In genomic region chr1:39454783-39455175, GRCm38 (mm10) we compare ENCODE assay signal across 15 mouse cellular contexts. TPM values are rescaled to one million over a fixed set of nuclear protein-coding genes. Genes with fewer than 3 reads are reported as not detected.
DNase-seq lines count a peak whose midpoint lies in the region; ATAC-seq and TF ChIP-seq lines count a peak whose summit lies in the region.
"Had no signal": no experiment of that assay in that cellular context is flagged by ENCODE, and none has a peak within 500 bp of the region (broad histone marks: within the 10 kb centered on the region; RNA-seq: fewer than 3 reads in every experiment).

No protein-coding gene starts in this region.

- no peak for ATAC-seq in kidney, embryonic 16.5 days (ENCODE audit: low FRiP score, low TSS enrichment)
- no peak for ATAC-seq in intestine, embryonic 15.5 days
- ATAC-seq: activated CD4-positive, CD25-positive, alpha-beta regulatory T cell, adult 4 months; forebrain, postnatal 0 days had no signal

- no peaks in the 10 kb centered on the region for H3K36me3 ChIP-seq in kidney, embryonic 16.5 days (ENCODE audit: insufficient read depth, low read length)
- no peaks in the 10 kb centered on the region for H3K36me3 ChIP-seq in intestine, embryonic 15.5 days

- 56% methylated on average over 4 of the region's 4 CpGs for WGBS in kidney, embryonic 16.5 days
- WGBS in intestine, embryonic 15.5 days = 63% methylated on average over 4 of the region's 4 CpGs

- H3K4me3 ChIP-seq in gastrocnemius, adult 2 months = peak overlapping the region; percentile 28; the same call in 1 of the 2 replicates
- no peak overlapping the region for H3K4me3 ChIP-seq in kidney, embryonic 16.5 days (ENCODE audit: low read length)
- H3K4me3 ChIP-seq in intestine, embryonic 15.5 days (replicated peaks) = no peak overlapping the region

- no peaks in the 10 kb centered on the region for H3K9me3 ChIP-seq in kidney, embryonic 16.5 days (ENCODE audit: low read length)
- H3K9me3 ChIP-seq in intestine, embryonic 15.5 days = no peaks in the 10 kb centered on the region

- H3K4me1 ChIP-seq in kidney, embryonic 16.5 days (ENCODE audit: insufficient read depth, low read length) = peaks cover 38% of the 10 kb centered on the region
- peaks cover 18% of the 10 kb centered on the region; the same call in 1 of the 2 replicates for H3K4me1 ChIP-seq in intestine, embryonic 15.5 days (replicated peaks)

- H3K27me3 ChIP-seq in kidney, embryonic 16.5 days (ENCODE audit: insufficient read depth, low read length) = no peaks in the 10 kb centered on the region
- H3K27me3 ChIP-seq in intestine, embryonic 15.5 days (replicated peaks) = no peaks in the 10 kb centered on the region

- peak; percentile 65 for DNase-seq in gastrocnemius, adult 2 months
- no peak for DNase-seq in gastrocnemius, postnatal 10 days
- DNase-seq in kidney, adult 11 months = no peak
- peak; percentile 31 for DNase-seq in brain, embryonic 14.5 days (ENCODE audit: low read depth)
- DNase-seq in lung, adult 18-20 months = no peak
- DNase-seq in layer of hippocampus, adult 8-10 months (ENCODE audit: low spot score in 2 of 2) = no peak
- DNase-seq: forebrain, postnatal 0 days; kidney, adult 18-20 months; midbrain, embryonic 14.5 days; right cerebral cortex, postnatal 25 days; thymus, adult 18-20 months had no signal

- intact Hi-C loops in gastrocnemius, adult 2 months (cut with DNase I) = no loop called here

- TF ChIP-seq CTCF in gastrocnemius, adult 2 months (IDR thresholded peaks at IDR 0.05) = no peak
- no peak for TF ChIP-seq CTCF in brain, embryonic 14.5 days (IDR thresholded peaks at IDR 0.05; ENCODE audit: borderline replicate concordance, extremely low read depth, insufficient read depth, insufficient read length)

- TF ChIP-seq POLR2A in brain, embryonic 14.5 days (IDR thresholded peaks at IDR 0.05; ENCODE audit: borderline replicate concordance, extremely low read depth, insufficient read depth, insufficient read length, poor library complexity, severe bottlenecking) = no peak

- no peak overlapping the region for H3K4me2 ChIP-seq in kidney, embryonic 16.5 days (replicated peaks; ENCODE audit: low read depth, low read length)
- H3K4me2 ChIP-seq in intestine, embryonic 15.5 days (replicated peaks) = no peak overlapping the region; the same call in 1 of the 2 replicates

- H3K27ac ChIP-seq in gastrocnemius, adult 2 months = peak overlapping the region; percentile 93
- peak overlapping the region; percentile 28; the same call in 1 of the 2 replicates for H3K27ac ChIP-seq in kidney, embryonic 16.5 days (ENCODE audit: low read length)
- peak overlapping the region; percentile 22; the same call in 1 of the 2 replicates for H3K27ac ChIP-seq in intestine, embryonic 15.5 days
- H3K27ac ChIP-seq: liver, embryonic 14.5 days had no signal

- H3K9ac ChIP-seq in kidney, embryonic 16.5 days (replicated peaks; ENCODE audit: low read length) = no peak overlapping the region
- no peak overlapping the region for H3K9ac ChIP-seq in intestine, embryonic 15.5 days
- H3K9ac ChIP-seq: forebrain, postnatal 0 days had no signal

RNA-seq across cellular contexts. Expression of gene Tbc1d8, which starts 23.8 kb away (rescaled TPM):
- 1 to 10 TPM; 8.3 to 9.7 TPM for total RNA-seq in gastrocnemius, adult 2 months (2021)
- 10 to 100 TPM in 1 of 2 experiments, 1 to 10 TPM in 1; 10.0 to 13.0 TPM for total RNA-seq in gastrocnemius, postnatal 10 days (2021)
- 10.1 and 10.3 TPM in 2 replicates for polyA plus RNA-seq in kidney, embryonic 16.5 days (2015; fragmentation: Nextera tagmentation; extraction: Ambion mirVana)
- 12.6 and 12.8 TPM in 2 replicates for polyA plus RNA-seq in brain, embryonic 14.5 days (2012; rRNA removed)
- polyA plus RNA-seq in intestine, embryonic 15.5 days (2015; fragmentation: Nextera tagmentation; extraction: Ambion mirVana) = 8.6 and 8.7 TPM in 2 replicates
- total RNA-seq in layer of hippocampus, adult 8-10 months (2022) = 10 to 100 TPM; 13.4 to 15.4 (median 15.0) TPM

Comparison
In these comparisons a context has a peak if more than half of its experiments do, and no peak if none do; other contexts are left out.
1. DNase-seq: peak in gastrocnemius, adult 2 months (single experiment) and brain, embryonic 14.5 days (single experiment); none in gastrocnemius, postnatal 10 days (single experiment), kidney, adult 11 months (single experiment), lung, adult 18-20 months (0 of 2) and layer of hippocampus, adult 8-10 months (0 of 2).
2. H3K27ac ChIP-seq: peak in every context shown above with its lines; median percentile 93 in gastrocnemius, adult 2 months; 28 in kidney, embryonic 16.5 days; 22 in intestine, embryonic 15.5 days.